Mouse (Mus musculus) midbrain, embryonic 12.5 days (tissue): ENCODE measurements around the gene Hdac5. TPM values are rescaled to one million over a fixed set of nuclear protein-coding genes. Genes with fewer than 3 reads are reported as not detected.

Source experiments
- ATAC-seq: fragments of 200-750 bp; cut with Nextera tagmentation; 2 replicates; pipeline ENCODE4 v1.8.0; 2017; ENCODE audit warnings: low read depth, moderate TSS enrichment, moderate library complexity; ENCODE audit not compliant: low FRiP score
- H3K27ac ChIP-seq: fragments of 300-500 bp; sonication (generic); replicated peaks from 2 replicates; pipeline ENCODE4 v1.5.1; 2016; ENCODE audit warnings: mild to moderate bottlenecking
- H3K27me3 ChIP-seq: fragments of 300-500 bp; sonication (generic); 2 replicates; pipeline ENCODE4 v1.6.1; 2016; ENCODE audit warnings: mild to moderate bottlenecking
- H3K36me3 ChIP-seq: fragments of 300-500 bp; sonication (generic); 2 replicates; pipeline ENCODE4 v1.6.1; 2016
- H3K4me1 ChIP-seq: fragments of 300-500 bp; sonication (generic); 2 replicates; pipeline ENCODE4 v1.6.1; 2016
- H3K4me2 ChIP-seq: fragments of 300-500 bp; sonication (generic); replicated peaks from 2 replicates; pipeline ENCODE4 v1.6.1; 2016; ENCODE audit warnings: mild to moderate bottlenecking, moderate library complexity
- H3K4me3 ChIP-seq: fragments of 300-500 bp; sonication (generic); 2 replicates; pipeline ENCODE4 v1.5.1; 2016; ENCODE audit warnings: mild to moderate bottlenecking
- H3K9ac ChIP-seq: fragments of 300-500 bp; sonication (generic); replicated peaks from 2 replicates; pipeline ENCODE4 v1.6.1; 2016; ENCODE audit warnings: mild to moderate bottlenecking, moderate library complexity
- H3K9me3 ChIP-seq: fragments of 300-500 bp; sonication (generic); 2 replicates; pipeline ENCODE4 v1.6.1; 2016; ENCODE audit warnings: mild to moderate bottlenecking
- WGBS: fragments of 180-500 bp; shearing (Covaris S2); methylation state at CpG from one replicate; pipeline ENCODE4 v1.1.7; 2016; 5-methylcytosine and 5-hydroxymethylcytosine counted together
- polyA plus RNA-seq: library from polyadenylated mRNA; unstranded; fragments of >200 nt; fragmentation: Nextera tagmentation; extraction: Ambion mirVana; gene quantifications from 2 replicates; pipeline ENCODE4 v1.2.1, GENCODE M21; 2016

Gene Hdac5
- polyA plus RNA-seq, 1 experiment from 2014 or later = 106 TPM

DNA sequence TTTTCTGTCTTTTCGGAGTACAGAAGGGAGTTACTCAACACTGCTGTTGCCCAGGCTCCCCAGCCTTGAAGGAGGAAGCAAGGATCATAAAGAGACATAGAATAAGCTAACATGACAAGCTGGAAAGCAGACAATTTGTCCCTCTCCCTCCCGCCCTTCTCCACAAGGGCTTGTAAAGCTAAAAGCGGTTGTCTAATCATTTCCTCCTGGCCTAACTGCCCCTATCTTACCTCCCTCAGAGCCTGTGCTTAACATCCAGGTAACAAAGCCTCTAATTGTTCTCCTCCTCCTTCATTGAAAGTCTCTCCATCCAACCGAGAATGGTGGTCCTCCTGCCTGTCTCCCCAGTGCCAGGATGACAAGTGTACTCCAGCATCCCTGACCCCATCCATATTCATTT lies 39.1 kb downstream of the Hdac5 start:
- Histone ChIP-seq H3K36me3 (peaks cover 33% of the 10 kb centered on the region), H3K4me1 (peaks cover 16% of the 10 kb centered on the region), H3K4me2 (peak overlapping the region; percentile 67), H3K27me3 (no peaks in the 10 kb centered on the region), H3K9me3 (no peaks in the 10 kb centered on the region), H3K4me3 (peak overlapping the region; percentile 61), H3K27ac (no peak overlapping the region), H3K9ac (peak overlapping the region; percentile 29; the same call in 1 of the 2 replicates)
- no peak for ATAC-seq
- 48% methylated on average over 4 of the region's 4 CpGs for WGBS

DNA sequence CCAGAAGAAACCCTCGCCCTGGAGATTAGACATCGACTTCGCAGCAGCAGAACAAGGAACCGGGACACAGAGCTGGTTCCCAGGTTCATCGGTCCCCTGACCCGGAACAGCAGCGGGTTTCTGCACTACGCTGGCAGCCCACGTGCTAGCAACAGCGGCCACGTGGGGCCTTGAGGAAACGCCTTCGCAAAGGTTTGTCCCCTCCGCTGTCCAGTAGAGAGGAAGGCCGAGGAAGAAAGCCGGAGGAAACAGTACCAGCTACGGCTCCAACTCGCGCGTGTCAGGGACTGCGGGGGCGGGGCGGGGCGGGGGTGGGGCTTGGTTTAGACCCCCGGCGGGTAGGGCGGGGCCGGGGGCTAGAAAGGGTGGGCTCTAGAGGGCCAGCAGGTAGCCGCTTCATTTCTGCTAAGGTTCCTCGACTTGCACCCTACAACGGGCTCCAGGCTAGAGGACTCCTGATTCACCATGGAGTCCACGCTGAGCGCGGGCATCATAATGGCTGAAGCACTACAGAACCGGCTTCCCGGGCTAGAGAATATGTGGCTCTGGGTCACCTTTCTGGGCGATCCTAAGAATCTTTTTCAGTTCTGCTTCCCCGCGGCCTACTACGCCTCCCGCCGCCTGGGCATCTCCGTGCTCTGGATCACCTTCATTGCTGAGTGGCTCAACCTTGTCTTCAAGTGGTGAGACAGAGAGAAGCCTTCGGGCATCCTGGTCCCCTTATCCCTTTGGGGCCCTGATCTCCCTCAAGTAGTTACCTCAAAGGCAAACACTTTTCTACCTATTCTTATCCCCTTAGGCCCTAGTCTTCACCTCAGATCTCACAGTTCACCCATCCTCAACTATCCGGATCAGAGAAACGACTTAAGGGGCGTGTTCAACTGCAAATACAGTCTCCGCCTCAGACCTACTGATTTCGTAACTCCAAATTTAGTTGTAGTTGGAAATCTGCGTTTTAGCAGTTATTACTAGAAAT lies 40.2 kb downstream of the Hdac5 start, which contains the start of gene G6pc3:
TSS of gene G6pc3 (plus strand) at position 160 of the 976 bp plus-strand sequence.
- Histone ChIP-seq H3K9ac (peak within 1 kb of the TSS; percentile 67), H3K27ac (peak within 1 kb of the TSS; percentile 56), H3K36me3 (peaks cover 22% of the 10 kb centered on the region), H3K4me3 (peak within 1 kb of the TSS; percentile 61), H3K9me3 (no peaks in the 10 kb centered on the region), H3K4me2 (peak within 1 kb of the TSS; percentile 67), H3K4me1 (peaks cover 20% of the 10 kb centered on the region), H3K27me3 (no peaks in the 10 kb centered on the region)
- 2% methylated on average over 50 of the region's 50 CpGs for WGBS
- ATAC-seq = peak; percentile 83

DNA sequence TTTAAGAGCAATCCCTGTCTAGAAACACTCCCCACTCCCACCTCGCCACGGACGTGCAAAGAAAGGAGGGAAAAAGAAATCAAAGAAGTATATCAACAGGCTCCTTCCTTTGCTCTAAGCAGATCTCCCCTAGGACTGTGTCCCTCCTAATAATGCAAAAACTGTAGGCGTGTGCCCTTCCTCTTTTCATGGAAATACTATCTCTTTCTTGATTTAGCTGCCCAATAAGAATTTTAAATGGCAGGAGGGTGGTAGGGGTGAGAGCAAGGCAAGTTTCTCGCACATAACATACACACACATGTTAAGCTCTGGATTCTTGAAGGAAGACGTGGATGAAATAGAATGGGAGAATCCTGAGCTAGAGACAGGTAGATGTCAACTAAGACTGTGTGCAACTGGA lies 41.0 kb downstream of the Hdac5 start:
- 72% methylated on average over 6 of the region's 6 CpGs for WGBS

DNA sequence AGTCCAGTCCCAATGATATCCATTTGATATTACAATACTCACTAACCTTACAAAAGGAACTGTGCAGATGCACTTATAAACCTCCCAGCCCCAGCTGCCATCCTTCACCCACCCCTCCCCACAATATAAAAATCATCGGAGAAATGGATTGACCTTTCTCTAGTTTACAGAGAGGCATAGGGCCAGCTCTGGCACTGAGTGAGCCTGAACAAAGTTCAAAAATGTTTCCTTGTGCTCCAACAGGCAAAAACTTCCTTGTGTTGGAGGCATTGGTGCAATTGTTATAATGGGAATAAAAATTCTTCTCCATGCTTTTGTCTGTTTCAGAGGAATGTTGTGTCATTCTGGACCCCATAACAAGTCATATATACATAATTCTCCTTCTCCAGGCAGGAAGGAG lies 43.7 kb downstream of the Hdac5 start:
- Histone ChIP-seq H3K4me2 (no peak overlapping the region), H3K36me3 (peaks cover 12% of the 10 kb centered on the region), H3K9ac (no peak overlapping the region), H3K27me3 (no peaks in the 10 kb centered on the region), H3K27ac (no peak overlapping the region), H3K4me1 (peaks cover 33% of the 10 kb centered on the region), H3K9me3 (no peaks in the 10 kb centered on the region), H3K4me3 (no peak overlapping the region)
- WGBS = 100% methylated on average over 1 of the region's 1 CpGs
- ATAC-seq = no peak

More for the DNA sequence above, 41.0 kb downstream of the Hdac5 start:
- H3K9me3 ChIP-seq = no peaks in the 10 kb centered on the region
- peaks cover 25% of the 10 kb centered on the region for H3K4me1 ChIP-seq
- no peaks in the 10 kb centered on the region for H3K27me3 ChIP-seq
- peaks cover 14% of the 10 kb centered on the region for H3K36me3 ChIP-seq
- peak overlapping the region; percentile 67 for H3K4me2 ChIP-seq
- H3K4me3 ChIP-seq = peak overlapping the region; percentile 61
- no peak for ATAC-seq
- peak overlapping the region; percentile 67; the same call in 1 of the 2 replicates for H3K9ac ChIP-seq
- no peak overlapping the region for H3K27ac ChIP-seq

DNA sequence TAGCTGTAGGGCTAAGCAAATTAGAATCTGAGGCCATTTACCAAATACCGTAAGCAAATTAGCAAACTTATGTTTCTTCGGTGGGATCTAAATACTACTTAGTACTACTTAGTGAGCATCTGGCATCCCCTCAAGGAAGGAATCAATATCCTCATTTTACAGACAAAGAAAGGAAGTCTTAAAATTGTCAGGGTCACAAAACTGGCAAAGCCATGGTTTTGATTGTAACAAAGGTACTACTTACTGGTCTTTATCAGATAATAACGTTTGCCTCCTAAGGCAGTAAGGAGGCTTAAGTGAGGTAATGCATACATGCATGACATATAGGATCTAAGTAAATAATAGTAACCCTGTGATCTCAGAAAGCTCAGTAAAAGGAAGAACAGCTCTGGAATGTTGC lies 44.3 kb downstream of the Hdac5 start:
- 63% methylated on average over 3 of the region's 3 CpGs for WGBS
- peak overlapping the region; percentile 84 for H3K4me2 ChIP-seq
- H3K9ac ChIP-seq = peak overlapping the region; percentile 91; the same call in 1 of the 2 replicates
- H3K9me3 ChIP-seq = no peaks in the 10 kb centered on the region
- H3K4me1 ChIP-seq = peaks cover 27% of the 10 kb centered on the region
- no peak for ATAC-seq
- H3K27me3 ChIP-seq = no peaks in the 10 kb centered on the region
- peaks cover 18% of the 10 kb centered on the region for H3K36me3 ChIP-seq
- peak overlapping the region; percentile 94; the same call in 1 of the 2 replicates for H3K27ac ChIP-seq
- H3K4me3 ChIP-seq = peak overlapping the region; percentile 88

DNA sequence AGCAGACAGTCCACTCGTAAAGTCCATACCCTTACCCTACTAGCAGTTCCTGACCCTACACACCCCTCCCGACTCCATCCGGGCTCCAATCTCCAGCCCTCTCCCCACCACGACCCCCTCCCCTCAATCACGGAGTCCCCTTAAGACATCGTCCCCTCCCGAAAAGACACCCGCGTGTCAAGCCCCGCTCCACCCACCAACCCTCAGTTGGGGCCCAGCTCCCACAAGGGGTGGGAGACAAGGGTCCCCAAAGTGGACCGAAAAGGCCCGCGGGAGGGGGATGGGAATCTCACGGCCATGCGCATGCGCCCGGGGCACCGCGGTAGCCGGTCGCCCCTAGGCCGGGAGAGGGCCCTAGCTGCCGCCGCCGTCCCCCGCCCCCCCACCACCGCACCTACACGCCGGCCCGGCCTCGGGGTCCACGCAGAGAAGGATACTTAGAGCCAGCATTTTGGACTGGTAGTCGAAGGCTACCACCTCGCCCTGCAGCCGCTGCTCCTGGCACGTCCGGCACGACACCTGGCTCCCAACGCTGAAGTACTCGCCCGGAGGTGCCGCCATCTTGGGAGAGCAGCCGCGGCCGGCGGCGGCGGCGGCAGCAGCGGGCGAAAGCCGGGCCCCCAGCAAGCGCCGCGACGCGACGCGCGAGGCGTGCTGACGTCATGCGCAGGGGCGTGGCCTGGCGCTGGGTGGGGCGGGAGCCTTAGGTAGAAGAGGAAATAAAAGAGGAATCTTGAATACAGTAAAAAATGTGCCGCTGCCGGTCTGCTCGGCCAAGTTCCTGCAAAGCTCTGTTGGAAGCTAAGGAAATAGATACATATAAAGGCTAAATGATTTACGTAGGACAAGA lies 45.1 kb downstream of the Hdac5 start, which contains the start of gene Lsm12:
TSS of gene Lsm12 (minus strand) at position 651 of the 850 bp plus-strand sequence.
- Histone ChIP-seq H3K4me1 (peaks cover 21% of the 10 kb centered on the region), H3K9ac (peak within 1 kb of the TSS; percentile 91), H3K9me3 (no peaks in the 10 kb centered on the region), H3K4me2 (peak within 1 kb of the TSS; percentile 84), H3K36me3 (peaks cover 26% of the 10 kb centered on the region), H3K27ac (peak within 1 kb of the TSS; percentile 94), H3K27me3 (no peaks in the 10 kb centered on the region), H3K4me3 (peak within 1 kb of the TSS; percentile 88)
- peak; percentile 88 for ATAC-seq
- under 1% methylated on average over 63 of the region's 70 CpGs for WGBS

DNA sequence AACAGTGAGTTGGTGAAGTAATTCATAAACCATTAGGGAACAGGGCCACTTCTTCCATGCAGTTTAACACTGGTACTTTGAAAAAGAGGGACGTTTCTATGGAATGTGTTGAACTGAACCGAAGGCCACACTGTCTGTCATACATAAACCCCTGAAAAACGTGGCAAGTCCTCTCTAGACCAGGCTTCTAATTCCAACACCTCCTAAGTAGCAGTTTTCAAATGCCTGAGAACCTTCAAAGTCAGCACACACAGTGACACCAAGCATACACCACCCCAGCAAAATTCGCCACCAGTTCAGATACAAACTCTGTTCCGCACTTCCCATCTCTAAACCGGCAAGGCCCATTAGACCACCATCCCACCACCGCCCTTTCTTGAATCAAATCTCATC lies 45.7 kb downstream of the Hdac5 start:
- peaks cover 22% of the 10 kb centered on the region for H3K4me1 ChIP-seq
- H3K27me3 ChIP-seq = no peaks in the 10 kb centered on the region
- 8% methylated on average over 7 of the region's 7 CpGs for WGBS
- H3K9me3 ChIP-seq = no peaks in the 10 kb centered on the region
- H3K27ac ChIP-seq = peak overlapping the region; percentile 94
- no peak for ATAC-seq
- H3K4me3 ChIP-seq = peak overlapping the region; percentile 88
- peaks cover 31% of the 10 kb centered on the region for H3K36me3 ChIP-seq
- H3K9ac ChIP-seq = peak overlapping the region; percentile 91
- H3K4me2 ChIP-seq = peak overlapping the region; percentile 84

DNA sequence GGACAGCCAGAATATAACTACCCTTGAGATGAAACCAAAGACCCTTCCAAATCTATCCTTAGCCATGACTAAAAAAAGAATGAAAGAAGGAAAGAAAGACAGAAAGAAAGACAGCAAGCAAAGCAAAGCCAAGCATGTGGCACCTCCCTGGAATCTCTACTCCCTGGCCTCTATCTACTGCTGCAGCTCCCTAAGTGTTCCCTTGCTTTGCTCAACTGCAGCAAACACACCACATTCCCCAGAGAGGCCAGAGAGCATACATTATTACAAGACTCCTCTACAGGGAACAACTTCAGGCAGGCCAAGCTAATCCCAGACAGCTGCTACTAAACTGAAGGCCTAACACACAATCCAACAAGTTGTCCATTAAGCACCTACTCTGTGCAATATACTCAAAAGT lies 50.1 kb downstream of the Hdac5 start:
- Histone ChIP-seq H3K36me3 (peaks cover 56% of the 10 kb centered on the region), H3K27ac (no peak overlapping the region), H3K9ac (no peak overlapping the region), H3K27me3 (no peaks in the 10 kb centered on the region), H3K4me3 (no peak overlapping the region), H3K4me2 (no peak overlapping the region), H3K4me1 (peaks cover 18% of the 10 kb centered on the region), H3K9me3 (no peaks in the 10 kb centered on the region)
- ATAC-seq = no peak

DNA sequence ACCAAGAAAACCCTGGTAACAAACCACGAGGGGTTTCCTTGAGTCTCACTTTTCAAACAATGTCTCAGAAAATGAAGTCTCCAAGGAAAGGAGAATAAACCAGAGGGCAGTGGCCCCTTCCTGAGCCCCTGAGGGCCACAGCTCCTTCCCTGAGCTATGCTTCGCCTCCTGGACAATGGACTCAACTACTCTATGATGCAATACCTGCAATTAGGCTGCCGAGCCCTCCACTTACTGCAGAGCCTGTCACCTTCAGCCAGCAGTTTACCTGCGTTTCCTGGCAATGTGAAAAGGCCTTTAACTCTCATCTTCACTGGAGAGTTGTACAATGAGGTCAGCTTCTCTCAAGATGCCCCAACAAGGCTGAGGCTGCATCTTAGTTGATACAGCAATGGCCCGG lies 61.3 kb downstream of the Hdac5 start:
- H3K9me3 ChIP-seq = no peaks in the 10 kb centered on the region
- no peak overlapping the region for H3K9ac ChIP-seq
- H3K4me2 ChIP-seq = no peak overlapping the region
- H3K27ac ChIP-seq = no peak overlapping the region
- H3K4me3 ChIP-seq = no peak overlapping the region
- WGBS = 88% methylated on average over 5 of the region's 5 CpGs
- no peaks in the 10 kb centered on the region for H3K4me1 ChIP-seq
- peaks cover 65% of the 10 kb centered on the region for H3K36me3 ChIP-seq
- no peaks in the 10 kb centered on the region for H3K27me3 ChIP-seq
- no peak for ATAC-seq

DNA sequence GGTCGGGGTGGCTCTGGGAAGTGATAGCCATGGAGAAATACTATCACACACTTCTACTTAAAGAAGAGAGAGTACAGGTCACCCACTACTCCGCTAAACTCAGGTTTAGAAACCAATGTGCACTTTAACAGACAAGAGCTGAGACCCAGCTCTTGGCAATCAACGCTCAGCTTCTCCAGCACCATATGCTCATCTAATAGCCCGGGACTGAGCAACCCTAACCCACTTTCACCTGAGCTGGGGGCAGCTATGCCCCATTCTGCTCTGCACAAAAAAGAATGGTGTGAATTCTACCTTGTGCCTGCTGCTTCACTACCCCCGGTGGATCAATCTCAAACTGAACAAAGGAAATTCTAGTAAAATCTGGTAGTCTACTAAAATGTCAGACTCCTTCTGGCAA lies 62.4 kb downstream of the Hdac5 start:
- ATAC-seq = no peak
- H3K27me3 ChIP-seq = no peaks in the 10 kb centered on the region
- no peaks in the 10 kb centered on the region for H3K9me3 ChIP-seq
- WGBS = 93% methylated on average over 5 of the region's 5 CpGs
- H3K4me2 ChIP-seq = no peak overlapping the region
- H3K9ac ChIP-seq = no peak overlapping the region
- no peak overlapping the region for H3K4me3 ChIP-seq
- no peaks in the 10 kb centered on the region for H3K4me1 ChIP-seq
- H3K36me3 ChIP-seq = peaks cover 74% of the 10 kb centered on the region
- no peak overlapping the region for H3K27ac ChIP-seq

DNA sequence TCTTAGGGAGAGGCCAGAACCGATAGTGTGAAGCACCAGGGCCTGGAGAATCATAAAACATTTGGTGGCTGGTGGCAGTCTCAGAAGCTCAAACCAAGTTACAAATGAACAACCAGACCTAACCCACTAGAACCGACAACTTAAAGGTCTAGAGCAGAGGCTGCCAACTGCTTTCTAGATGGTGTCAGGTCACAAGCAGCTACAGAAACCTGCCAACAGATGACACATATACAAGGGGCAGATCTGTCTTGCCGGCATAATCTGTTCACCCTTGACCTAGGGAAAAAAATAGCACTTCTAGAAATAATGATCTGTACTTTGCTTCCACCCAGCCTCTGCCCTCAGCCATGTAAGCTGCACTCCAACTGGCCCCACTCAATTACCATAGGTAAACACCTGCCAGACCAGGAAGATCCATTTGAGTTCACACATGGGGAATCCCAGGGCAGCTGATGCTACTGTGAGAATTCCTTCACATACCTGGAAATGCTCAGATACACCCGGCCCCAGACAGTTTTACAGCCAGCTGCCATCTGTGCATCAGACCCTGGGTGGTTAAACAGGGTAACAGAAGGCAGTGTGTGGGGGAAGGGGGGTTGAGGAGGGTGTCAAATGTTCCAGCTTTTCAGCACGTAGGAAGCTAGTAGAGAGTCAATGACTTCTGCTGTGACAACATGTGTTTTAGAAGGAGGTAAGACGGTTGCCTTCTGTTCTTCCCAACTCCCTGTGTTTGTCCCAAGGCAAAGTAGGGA lies 63.8 kb downstream of the Hdac5 start:
- H3K27ac ChIP-seq = no peak overlapping the region
- H3K4me3 ChIP-seq = no peak overlapping the region
- H3K4me2 ChIP-seq = no peak overlapping the region
- H3K27me3 ChIP-seq = no peaks in the 10 kb centered on the region
- no peaks in the 10 kb centered on the region for H3K9me3 ChIP-seq
- H3K36me3 ChIP-seq = peaks cover 84% of the 10 kb centered on the region
- ATAC-seq = no peak
- 81% methylated on average over 6 of the region's 6 CpGs for WGBS
- no peaks in the 10 kb centered on the region for H3K4me1 ChIP-seq
- H3K9ac ChIP-seq = no peak overlapping the region
